In genomic region chr13:98358424-98359181, GRCm38 (mm10) we compare ENCODE assay signal across 13 mouse cellular contexts. TPM values are rescaled to one million over a fixed set of nuclear protein-coding genes. Genes with fewer than 3 reads are reported as not detected.
DNase-seq lines count a peak whose midpoint lies in the region; ATAC-seq and TF ChIP-seq lines count a peak whose summit lies in the region.
"Had no signal": no experiment of that assay in that cellular context is flagged by ENCODE, and none has a peak within 500 bp of the region (broad histone marks: within the 10 kb centered on the region; RNA-seq: fewer than 3 reads in every experiment).

No protein-coding gene starts in this region.

- no peak for TF ChIP-seq POLR2A in brain, embryonic 14.5 days (IDR thresholded peaks at IDR 0.05; ENCODE audit: borderline replicate concordance, extremely low read depth, insufficient read depth, insufficient read length, poor library complexity, severe bottlenecking)

- H3K36me3 ChIP-seq in kidney, embryonic 14.5 days (ENCODE audit: control insufficient read depth, insufficient read depth, low read length): no peaks in the 10 kb centered on the region
- H3K36me3 ChIP-seq in forebrain, embryonic 14.5 days (ENCODE audit: control insufficient read depth, insufficient read depth, low read length): no peaks in the 10 kb centered on the region
- H3K36me3 ChIP-seq in neural tube, embryonic 12.5 days: no peaks in the 10 kb centered on the region
- H3K36me3 ChIP-seq: lung, embryonic 15.5 days; stomach, embryonic 15.5 days had no signal

- 4% methylated on average over 23 of the region's 23 CpGs for WGBS in kidney, embryonic 14.5 days
- 2% methylated on average over 23 of the region's 23 CpGs for WGBS in forebrain, embryonic 14.5 days
- 1% methylated on average over 23 of the region's 23 CpGs for WGBS in neural tube, embryonic 12.5 days

- peak; percentile 36 for ATAC-seq in kidney, embryonic 14.5 days (ENCODE audit: low FRiP score, low TSS enrichment)
- no peak for ATAC-seq in forebrain, embryonic 14.5 days
- peak; percentile 37; the same call in 1 of the 2 replicates for ATAC-seq in neural tube, embryonic 12.5 days (ENCODE audit: low FRiP score, low read depth)
- ATAC-seq in granulocyte monocyte progenitor cell, adult 5-6 weeks (replicated peaks; ENCODE audit: poor library complexity, severe bottlenecking): no peak
- ATAC-seq in frontal cortex, adult (ENCODE audit: low TSS enrichment): no peak
- ATAC-seq in erythroid progenitor cell, adult 5-6 weeks (replicated peaks; ENCODE audit: low FRiP score, poor library complexity, severe bottlenecking): no peak

- H3K4me1 ChIP-seq in kidney, embryonic 14.5 days (ENCODE audit: control insufficient read depth, insufficient read depth, low read length): 0 out of 2 replicates have a peak, but pooled peaks cover 3% of the 10 kb centered on the region
- H3K4me1 ChIP-seq in forebrain, embryonic 14.5 days (ENCODE audit: control insufficient read depth, insufficient read depth, low read length): peaks cover 11% of the 10 kb centered on the region; the same call in 1 of the 2 replicates
- peaks cover 24% of the 10 kb centered on the region for H3K4me1 ChIP-seq in neural tube, embryonic 12.5 days

- no peak for DNase-seq in kidney, adult 9 months
- peak; percentile 67 for DNase-seq in brain, embryonic 14.5 days (ENCODE audit: low read depth)
- no peak for DNase-seq in forebrain, embryonic 14.5 days (ENCODE audit: low spot score)
- DNase-seq: cerebellum, postnatal 25 days; gastrocnemius, adult 2 months had no signal

- peak overlapping the region; percentile 63 for H3K9ac ChIP-seq in kidney, embryonic 14.5 days (ENCODE audit: low read depth, low read length)
- H3K9ac ChIP-seq in forebrain, embryonic 14.5 days (ENCODE audit: low read length): 0 out of 2 replicates have a peak overlapping the region, but pooled peaks have one; percentile 13
- H3K9ac ChIP-seq in neural tube, embryonic 12.5 days: 0 out of 2 replicates have a peak overlapping the region, but pooled peaks have one; percentile 21
- H3K9ac ChIP-seq: lung, embryonic 15.5 days; stomach, embryonic 15.5 days had no signal

- peak overlapping the region; percentile 29 for H3K4me2 ChIP-seq in kidney, embryonic 14.5 days (replicated peaks; ENCODE audit: low read depth, low read length)
- peak overlapping the region; percentile 12; the same call in 1 of the 2 replicates for H3K4me2 ChIP-seq in forebrain, embryonic 14.5 days (ENCODE audit: low read length)
- H3K4me2 ChIP-seq in neural tube, embryonic 12.5 days (replicated peaks): peak overlapping the region; percentile 45
- H3K4me2 ChIP-seq: lung, embryonic 15.5 days; stomach, embryonic 15.5 days had no signal

- no peaks in the 10 kb centered on the region for H3K9me3 ChIP-seq in kidney, embryonic 14.5 days (ENCODE audit: control insufficient read depth, low read length)
- H3K9me3 ChIP-seq in forebrain, embryonic 14.5 days (replicated peaks; ENCODE audit: control insufficient read depth, low read length): no peaks in the 10 kb centered on the region
- no peaks in the 10 kb centered on the region for H3K9me3 ChIP-seq in neural tube, embryonic 12.5 days
- H3K9me3 ChIP-seq: lung, embryonic 15.5 days; stomach, embryonic 15.5 days had no signal

- peaks cover 49% of the 10 kb centered on the region for H3K27me3 ChIP-seq in kidney, embryonic 14.5 days (ENCODE audit: control insufficient read depth, insufficient read depth, low read length)
- H3K27me3 ChIP-seq in forebrain, embryonic 14.5 days (replicated peaks; ENCODE audit: control insufficient read depth, insufficient read depth, low read length): peaks cover 82% of the 10 kb centered on the region
- peaks cover 87% of the 10 kb centered on the region for H3K27me3 ChIP-seq in neural tube, embryonic 12.5 days (replicated peaks)

- no peak for TF ChIP-seq CTCF in brain, embryonic 14.5 days (IDR thresholded peaks at IDR 0.05; ENCODE audit: borderline replicate concordance, extremely low read depth, insufficient read depth, insufficient read length)

- peak overlapping the region; percentile 73 for H3K27ac ChIP-seq in kidney, embryonic 14.5 days (ENCODE audit: low read depth, low read length)
- peak overlapping the region; percentile 21; the same call in 1 of the 2 replicates for H3K27ac ChIP-seq in forebrain, embryonic 14.5 days (ENCODE audit: low read depth, low read length)
- no peak overlapping the region for H3K27ac ChIP-seq in neural tube, embryonic 12.5 days
- H3K27ac ChIP-seq: gastrocnemius, adult 2 months; lung, embryonic 15.5 days; stomach, embryonic 15.5 days had no signal

- peak overlapping the region; percentile 34 for H3K4me3 ChIP-seq in kidney, embryonic 14.5 days (ENCODE audit: low read length)
- no peak overlapping the region for H3K4me3 ChIP-seq in forebrain, embryonic 14.5 days (ENCODE audit: low read depth, low read length)
- peak overlapping the region; percentile 15; the same call in 1 of the 2 replicates for H3K4me3 ChIP-seq in neural tube, embryonic 12.5 days
- H3K4me3 ChIP-seq: gastrocnemius, adult 2 months; lung, embryonic 15.5 days; stomach, embryonic 15.5 days had no signal

RNA-seq across cellular contexts. Expression of gene Foxd1, which starts 4.6 kb away (rescaled TPM):
- polyA plus RNA-seq in kidney, embryonic 14.5 days (2014; fragmentation: Nextera tagmentation; extraction: Ambion mirVana): 8.5 and 12.8 TPM in 2 replicates
- polyA plus RNA-seq in brain, embryonic 14.5 days (2012; rRNA removed): 2.5 and 3.2 TPM in 2 replicates
- 0.75 and 0.76 TPM in 2 replicates for polyA plus RNA-seq in forebrain, embryonic 14.5 days (2014; fragmentation: Nextera tagmentation; extraction: Ambion mirVana)
- polyA plus RNA-seq in neural tube, embryonic 12.5 days (2016; fragmentation: Nextera tagmentation; extraction: Ambion mirVana): 4.9 and 5.7 TPM in 2 replicates
- not detected in 2 replicates for total RNA-seq in granulocyte monocyte progenitor cell, adult 5-6 weeks (2014; fragmentation: Nextera tagmentation)
- not detected in 2 replicates for total RNA-seq in granulocyte monocyte progenitor cell, adult 5-6 weeks (2017)
- total RNA-seq in erythroid progenitor cell, adult 5-6 weeks (2015; ENCODE audit: low replicate concordance): not detected in 2 replicates
- total RNA-seq in erythroid progenitor cell, adult 5-6 weeks (2017; ENCODE audit: low replicate concordance): not detected in 2 replicates
- polyA plus RNA-seq: heart, postnatal 0 days; stomach, embryonic 15.5 days had no signal

RNA-seq across cellular contexts. Expression of gene Btf3, which starts 41.8 kb away (rescaled TPM):
- polyA plus RNA-seq in kidney, embryonic 14.5 days (2014; fragmentation: Nextera tagmentation; extraction: Ambion mirVana): 811 and 923 TPM in 2 replicates
- 459 and 601 TPM in 2 replicates for polyA plus RNA-seq in brain, embryonic 14.5 days (2012; rRNA removed)
- polyA plus RNA-seq in forebrain, embryonic 14.5 days (2014; fragmentation: Nextera tagmentation; extraction: Ambion mirVana): 669 and 680 TPM in 2 replicates
- polyA plus RNA-seq in neural tube, embryonic 12.5 days (2016; fragmentation: Nextera tagmentation; extraction: Ambion mirVana): 648 and 669 TPM in 2 replicates
- 959 and 1,109 TPM in 2 replicates for total RNA-seq in granulocyte monocyte progenitor cell, adult 5-6 weeks (2014; fragmentation: Nextera tagmentation)
- total RNA-seq in granulocyte monocyte progenitor cell, adult 5-6 weeks (2017): 1,746 and 2,150 TPM in 2 replicates
- total RNA-seq in erythroid progenitor cell, adult 5-6 weeks (2015; ENCODE audit: low replicate concordance): 342 and 418 TPM in 2 replicates
- total RNA-seq in erythroid progenitor cell, adult 5-6 weeks (2017; ENCODE audit: low replicate concordance): 341 and 451 TPM in 2 replicates

Comparison
In these comparisons a context has a peak if more than half of its experiments do, and no peak if none do; other contexts are left out.
1. ATAC-seq: peak in kidney, embryonic 14.5 days (single experiment) and neural tube, embryonic 12.5 days (single experiment); none in forebrain, embryonic 14.5 days (single experiment), granulocyte monocyte progenitor cell, adult 5-6 weeks (single experiment), frontal cortex, adult (single experiment) and erythroid progenitor cell, adult 5-6 weeks (single experiment).
2. H3K9ac ChIP-seq: peak in every context shown above with its lines; median percentile 63 in kidney, embryonic 14.5 days; 21 in neural tube, embryonic 12.5 days; 13 in forebrain, embryonic 14.5 days.
3. Peak in every context shown above with its lines, with median percentiles within 50 percentile points of each other: H3K4me2 ChIP-seq.